ENCODE assay signal across 21 mouse cellular contexts in the genomic region with DNA sequence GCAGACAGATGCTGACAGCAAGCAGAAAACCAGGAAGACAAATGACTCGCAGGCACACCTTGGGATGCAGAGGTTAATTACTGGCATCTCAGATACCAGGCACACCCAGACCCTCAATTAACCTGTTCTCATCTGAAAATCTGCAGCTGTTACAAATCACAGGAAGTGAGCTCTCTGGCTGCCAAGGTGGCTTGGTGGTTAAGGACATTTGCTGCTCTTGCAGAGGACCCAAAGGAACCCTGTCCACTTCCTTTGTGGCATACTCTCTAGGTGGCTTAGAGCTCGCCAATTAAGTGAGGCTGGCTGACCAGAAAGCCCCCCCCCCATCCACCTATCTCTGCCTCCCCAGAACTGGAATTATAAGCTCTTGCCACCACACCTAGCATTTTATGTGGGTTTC.
"Had no signal": no experiment of that assay in that cellular context is flagged by ENCODE, and none has a peak within 500 bp of the region (broad histone marks: within the 10 kb centered on the region; RNA-seq: fewer than 3 reads in every experiment).

No protein-coding gene starts in this region.

- H3K4me3 ChIP-seq: kidney, embryonic 15.5 days; layer of hippocampus, adult 2 months; limb, embryonic 10.5 days; limb, embryonic 13.5 days; liver, embryonic 12.5 days; liver, embryonic 15.5 days; lung, embryonic 15.5 days; megakaryocyte, embryonic 14.5 days; midbrain, embryonic 10.5 days; stomach, embryonic 15.5 days had no signal

- H3K27me3 ChIP-seq: kidney, embryonic 15.5 days; limb, embryonic 13.5 days; liver, embryonic 12.5 days; liver, embryonic 15.5 days; lung, embryonic 15.5 days; stomach, embryonic 15.5 days had no signal

- H3K9me3 ChIP-seq: kidney, embryonic 15.5 days; limb, embryonic 10.5 days; limb, embryonic 13.5 days; liver, embryonic 12.5 days; liver, embryonic 15.5 days; lung, embryonic 15.5 days; megakaryocyte, embryonic 14.5 days; midbrain, embryonic 10.5 days; stomach, embryonic 15.5 days had no signal

- DNase-seq: kidney, adult 8-10 months; kidney, postnatal 25 days; layer of hippocampus, adult 9-11 months; liver; lung, adult 18-20 months; lung, postnatal 10 days; lung, postnatal 36 days; midbrain, embryonic 14.5 days; right cerebral cortex, postnatal 25 days; spleen, adult 18-20 months; thymus, postnatal 25 days had no signal

- H3K4me1 ChIP-seq: kidney, embryonic 15.5 days; limb, embryonic 10.5 days; limb, embryonic 13.5 days; liver, embryonic 12.5 days; liver, embryonic 15.5 days; lung, embryonic 15.5 days; megakaryocyte, embryonic 14.5 days; midbrain, embryonic 10.5 days; stomach, embryonic 15.5 days had no signal

- ATAC-seq: liver, embryonic 12.5 days had no signal

- H3K27ac ChIP-seq: kidney, embryonic 15.5 days; layer of hippocampus, adult 2 months; limb, embryonic 10.5 days; limb, embryonic 13.5 days; liver, embryonic 12.5 days; liver, embryonic 15.5 days; lung, embryonic 15.5 days; midbrain, embryonic 10.5 days; stomach, embryonic 15.5 days had no signal

- H3K4me2 ChIP-seq: kidney, embryonic 15.5 days; limb, embryonic 13.5 days; liver, embryonic 12.5 days; liver, embryonic 15.5 days; lung, embryonic 15.5 days; stomach, embryonic 15.5 days had no signal

- H3K36me3 ChIP-seq: kidney, embryonic 15.5 days; limb, embryonic 10.5 days; limb, embryonic 13.5 days; liver, embryonic 12.5 days; liver, embryonic 15.5 days; lung, embryonic 15.5 days; midbrain, embryonic 10.5 days; stomach, embryonic 15.5 days had no signal

- H3K9ac ChIP-seq: kidney, embryonic 15.5 days; limb, embryonic 13.5 days; liver, embryonic 12.5 days; liver, embryonic 15.5 days; lung, embryonic 15.5 days; stomach, embryonic 15.5 days had no signal
